Mouse (Mus musculus) small intestine, adult 2 months (tissue): Measurements from ENCODE around the gene Arhgap42.

Experiments
- CTCF ChIP-seq: fragments of 200-500 bp; IDR thresholded peaks from 2 replicates; pipeline ENCODE4 v1.5.1; 2012; ENCODE audit warnings: low read depth, mild to moderate bottlenecking, control low read depth, inconsistent platforms, low read length, moderate library complexity, mixed read lengths; ENCODE audit not compliant: insufficient replicate concordance, insufficient read length; ENCODE audit errors: extremely low read depth
- POLR2A ChIP-seq: fragments of 200-500 bp; IDR thresholded peaks from 2 replicates; pipeline ENCODE4 v1.6.1; 2012; ENCODE audit warnings: low read depth, mild to moderate bottlenecking, control low read depth, inconsistent platforms, low read length, moderate library complexity

DNA sequence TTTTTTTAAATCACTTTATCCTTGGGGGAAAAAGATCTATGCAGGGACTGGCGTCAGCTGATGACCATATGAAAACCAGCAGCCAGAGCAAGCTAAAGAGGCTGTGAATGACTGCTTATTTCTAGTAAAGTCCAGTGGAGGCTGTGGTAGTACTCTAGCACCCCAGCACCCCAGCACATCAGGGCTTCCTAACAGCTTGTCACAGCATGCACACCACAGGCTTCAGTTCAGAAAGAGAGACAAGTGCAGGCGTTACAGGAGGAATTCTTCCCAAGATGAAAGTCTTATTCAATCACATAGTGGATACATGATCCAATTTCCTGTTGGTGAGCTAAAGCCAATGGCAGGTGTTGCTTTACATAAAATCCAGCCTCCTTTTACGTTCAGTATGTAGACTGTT lies 15.5 kb downstream of the Arhgap42 start:
- TF ChIP-seq CTCF = no peak
- no peak for TF ChIP-seq POLR2A
